Mouse (Mus musculus): ENCODE measurements at regions not wholly inside any gene's neighbourhood (a gene's known extent, or its start where the extent isn't known, plus 50 kb on each side); places are given as distances from the start of the nearest gene placed in this dataset.

DNA sequence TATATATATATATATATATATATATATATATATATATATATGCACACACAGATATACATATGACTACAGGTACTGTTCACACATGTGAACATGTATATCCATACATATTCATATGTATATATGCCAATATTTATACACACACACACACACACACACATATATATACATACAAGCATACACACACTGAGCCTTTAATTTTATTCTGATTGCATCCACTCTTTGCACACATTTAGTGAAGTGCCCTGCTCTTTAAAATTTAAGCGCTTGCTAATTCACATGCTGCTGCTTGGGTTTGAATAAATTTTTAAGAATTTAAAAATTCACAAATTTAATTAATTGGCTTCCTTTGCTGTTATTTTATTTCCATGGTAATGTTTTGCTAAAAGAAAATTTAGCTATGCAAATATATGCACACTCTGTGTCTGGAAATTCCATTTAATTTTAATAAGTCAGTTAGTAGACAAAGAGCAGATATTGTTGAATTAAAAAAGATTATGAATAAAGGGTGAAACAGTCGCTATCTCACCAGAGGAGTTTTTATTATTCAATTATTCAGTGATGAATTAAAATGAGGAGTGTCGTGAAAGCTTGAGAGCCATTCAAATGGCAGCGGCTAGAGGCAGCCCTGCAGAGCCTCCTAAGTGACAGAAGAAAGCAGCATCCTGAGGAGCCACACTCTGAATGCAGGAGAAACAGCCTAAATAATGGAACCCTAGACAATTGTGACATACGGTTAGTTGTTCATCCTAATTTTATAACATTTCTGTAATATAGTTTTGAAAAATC, 348.3 kb upstream of the BB014433 start:
- TF ChIP-seq POLR2A (IDR thresholded peaks at IDR 0.05; ENCODE audit: control insufficient read depth, extremely low read depth, insufficient read depth, low read length, poor library complexity) (no peak), CTCF (IDR thresholded peaks at IDR 0.05; ENCODE audit: borderline replicate concordance, control insufficient read depth, extremely low read depth, insufficient read depth, low read length, poor library complexity) (no peak)
- H3K36me3 ChIP-seq (ENCODE audit: control insufficient read depth, insufficient read depth, low read length) = no peaks in the 10 kb centered on the region
- no peak overlapping the region for H3K27ac ChIP-seq (ENCODE audit: control insufficient read depth, insufficient read depth, low read length)
- H3K27me3 ChIP-seq (ENCODE audit: control insufficient read depth, insufficient read depth, low read length) = no peaks in the 10 kb centered on the region
- no peak overlapping the region for H3K4me3 ChIP-seq (ENCODE audit: control insufficient read depth, insufficient read depth, low read length)
- WGBS = 88% methylated on average over 5 of the region's 5 CpGs
- no peak for DNase-seq
- no peaks in the 10 kb centered on the region for H3K4me1 ChIP-seq (replicated peaks; ENCODE audit: control insufficient read depth, insufficient read depth, low read length)

DNA sequence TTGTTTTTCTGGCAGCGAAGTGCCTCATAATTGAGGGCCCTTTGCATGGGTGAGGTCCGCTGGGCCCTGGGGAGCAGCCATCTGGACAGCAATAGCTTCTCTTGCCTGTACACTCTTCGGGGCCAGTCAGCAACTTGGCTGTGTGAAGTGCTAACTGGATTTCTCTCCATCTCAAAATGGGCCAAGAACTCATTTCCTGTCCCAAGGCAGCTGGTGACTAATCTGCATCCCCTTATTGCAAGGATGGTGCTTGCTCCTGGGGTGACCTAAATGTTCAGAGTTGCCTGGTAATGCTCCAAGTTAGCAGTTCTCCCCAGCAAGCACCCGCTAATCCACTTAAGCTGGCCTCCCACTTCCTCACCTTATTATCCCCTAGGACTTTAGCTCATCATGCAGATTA, 346.2 kb upstream of the BB014433 start:
- TF ChIP-seq POLR2A (IDR thresholded peaks at IDR 0.05; ENCODE audit: control insufficient read depth, extremely low read depth, insufficient read depth, low read length, poor library complexity) = no peak
- no peak for TF ChIP-seq CTCF (IDR thresholded peaks at IDR 0.05; ENCODE audit: borderline replicate concordance, control insufficient read depth, extremely low read depth, insufficient read depth, low read length, poor library complexity)
- no peak overlapping the region for H3K4me3 ChIP-seq (ENCODE audit: control insufficient read depth, insufficient read depth, low read length)
- 57% methylated on average over 4 of the region's 4 CpGs for WGBS

GRCm38 (mm10) chr8:15388791-15389190, 342.9 kb upstream of the BB014433 start:
- Histone ChIP-seq H3K4me1 (replicated peaks; ENCODE audit: control insufficient read depth, insufficient read depth, low read length) (no peaks in the 10 kb centered on the region), H3K4me3 (ENCODE audit: control insufficient read depth, insufficient read depth, low read length) (no peak overlapping the region), H3K27ac (ENCODE audit: control insufficient read depth, insufficient read depth, low read length) (no peak overlapping the region), H3K27me3 (ENCODE audit: control insufficient read depth, insufficient read depth, low read length) (no peaks in the 10 kb centered on the region), H3K36me3 (ENCODE audit: control insufficient read depth, insufficient read depth, low read length) (no peaks in the 10 kb centered on the region)
- TF ChIP-seq POLR2A (IDR thresholded peaks at IDR 0.05; ENCODE audit: control insufficient read depth, extremely low read depth, insufficient read depth, low read length, poor library complexity) = no peak
- no peak for TF ChIP-seq CTCF (IDR thresholded peaks at IDR 0.05; ENCODE audit: borderline replicate concordance, control insufficient read depth, extremely low read depth, insufficient read depth, low read length, poor library complexity)
- DNase-seq = no peak
- WGBS = 92% methylated on average over 5 of the region's 5 CpGs

More for the DNA sequence above, 346.2 kb upstream of the BB014433 start:
- Histone ChIP-seq H3K36me3 (ENCODE audit: control insufficient read depth, insufficient read depth, low read length) (no peaks in the 10 kb centered on the region), H3K27ac (ENCODE audit: control insufficient read depth, insufficient read depth, low read length) (no peak overlapping the region), H3K4me1 (replicated peaks; ENCODE audit: control insufficient read depth, insufficient read depth, low read length) (no peaks in the 10 kb centered on the region), H3K27me3 (ENCODE audit: control insufficient read depth, insufficient read depth, low read length) (no peaks in the 10 kb centered on the region)
- DNase-seq = no peak

DNA sequence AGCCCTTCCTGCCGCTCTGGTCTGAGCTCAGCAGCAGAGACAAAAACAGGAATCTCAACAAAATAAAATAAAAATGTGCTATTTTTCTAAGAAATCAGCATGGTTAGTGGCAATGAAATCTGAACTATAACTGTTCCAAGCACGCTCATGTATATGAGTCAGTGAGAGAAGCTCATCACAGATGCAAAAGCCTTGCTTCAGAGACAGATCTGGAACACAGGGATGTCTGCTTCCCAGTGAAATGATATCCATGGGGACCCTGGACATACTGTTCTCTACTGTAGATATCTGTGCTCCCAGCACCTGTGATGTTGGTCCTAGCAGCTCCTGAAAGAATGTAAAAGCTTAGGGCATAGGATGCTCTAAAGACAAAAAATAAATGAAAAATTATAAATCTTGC, 321.2 kb upstream of the BB014433 start:
- H3K4me3 ChIP-seq (ENCODE audit: control insufficient read depth, insufficient read depth, low read length) = no peak overlapping the region
- DNase-seq = no peak
- H3K36me3 ChIP-seq (ENCODE audit: control insufficient read depth, insufficient read depth, low read length) = no peaks in the 10 kb centered on the region
- H3K27me3 ChIP-seq (ENCODE audit: control insufficient read depth, insufficient read depth, low read length) = no peaks in the 10 kb centered on the region
- no peaks in the 10 kb centered on the region for H3K4me1 ChIP-seq (replicated peaks; ENCODE audit: control insufficient read depth, insufficient read depth, low read length)
- no peak for TF ChIP-seq POLR2A (IDR thresholded peaks at IDR 0.05; ENCODE audit: control insufficient read depth, extremely low read depth, insufficient read depth, low read length, poor library complexity)
- no peak for TF ChIP-seq CTCF (IDR thresholded peaks at IDR 0.05; ENCODE audit: borderline replicate concordance, control insufficient read depth, extremely low read depth, insufficient read depth, low read length, poor library complexity)
- H3K27ac ChIP-seq (ENCODE audit: control insufficient read depth, insufficient read depth, low read length) = no peak overlapping the region
- WGBS = 86% methylated on average over 2 of the region's 2 CpGs

DNA sequence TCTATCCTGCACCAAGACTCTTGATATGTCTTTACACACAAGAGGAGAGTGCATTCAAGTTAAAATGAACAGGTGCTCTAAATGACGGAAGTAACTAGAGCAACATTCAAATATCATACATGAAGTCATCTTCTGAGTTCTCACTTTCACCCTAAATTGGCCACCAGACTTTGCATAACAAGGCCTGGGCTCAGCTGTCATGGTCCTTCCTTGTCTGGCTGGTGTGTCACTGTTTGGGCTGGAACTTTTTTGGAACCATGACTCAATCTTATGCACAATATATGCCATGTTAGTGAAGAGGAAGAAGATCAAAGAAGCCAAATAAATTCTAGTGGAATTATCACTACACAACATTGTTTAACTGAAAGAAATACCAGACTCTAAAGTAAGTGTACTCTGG, 318.7 kb upstream of the BB014433 start:
- H3K4me1 ChIP-seq (replicated peaks; ENCODE audit: control insufficient read depth, insufficient read depth, low read length) = no peaks in the 10 kb centered on the region
- 87% methylated on average over 1 of the region's 1 CpGs for WGBS
- TF ChIP-seq POLR2A (IDR thresholded peaks at IDR 0.05; ENCODE audit: control insufficient read depth, extremely low read depth, insufficient read depth, low read length, poor library complexity) (no peak), CTCF (IDR thresholded peaks at IDR 0.05; ENCODE audit: borderline replicate concordance, control insufficient read depth, extremely low read depth, insufficient read depth, low read length, poor library complexity) (no peak)
- DNase-seq = no peak
- no peaks in the 10 kb centered on the region for H3K36me3 ChIP-seq (ENCODE audit: control insufficient read depth, insufficient read depth, low read length)
- H3K27ac ChIP-seq (ENCODE audit: control insufficient read depth, insufficient read depth, low read length) = no peak overlapping the region
- H3K4me3 ChIP-seq (ENCODE audit: control insufficient read depth, insufficient read depth, low read length) = no peak overlapping the region
- no peaks in the 10 kb centered on the region for H3K27me3 ChIP-seq (ENCODE audit: control insufficient read depth, insufficient read depth, low read length)

DNA sequence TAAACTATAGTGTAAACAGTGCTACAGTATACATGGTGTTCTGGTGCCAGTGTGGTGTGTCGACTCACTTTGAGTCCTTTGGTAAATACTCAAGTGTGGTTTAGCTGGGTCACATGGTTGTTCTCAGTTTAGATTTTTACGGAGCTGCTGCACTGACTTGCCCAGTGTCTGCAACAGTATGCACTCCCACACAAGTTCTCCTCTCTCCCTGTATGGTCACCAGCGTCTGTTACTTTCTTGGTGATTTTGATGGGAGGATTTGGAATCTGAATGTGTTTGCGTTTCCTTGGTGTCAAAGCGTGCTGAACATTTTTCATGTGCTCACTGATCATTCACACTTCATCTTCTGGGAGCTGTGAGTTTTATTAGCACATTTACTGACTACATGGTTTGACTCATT, 298.3 kb upstream of the BB014433 start:
- 92% methylated on average over 5 of the region's 5 CpGs for WGBS
- no peak overlapping the region for H3K27ac ChIP-seq (ENCODE audit: control insufficient read depth, insufficient read depth, low read length)
- H3K4me1 ChIP-seq (replicated peaks; ENCODE audit: control insufficient read depth, insufficient read depth, low read length) = no peaks in the 10 kb centered on the region
- H3K4me3 ChIP-seq (ENCODE audit: control insufficient read depth, insufficient read depth, low read length) = no peak overlapping the region
- no peak for DNase-seq
- no peaks in the 10 kb centered on the region for H3K27me3 ChIP-seq (ENCODE audit: control insufficient read depth, insufficient read depth, low read length)
- no peak for TF ChIP-seq POLR2A (IDR thresholded peaks at IDR 0.05; ENCODE audit: control insufficient read depth, extremely low read depth, insufficient read depth, low read length, poor library complexity)
- no peak for TF ChIP-seq CTCF (IDR thresholded peaks at IDR 0.05; ENCODE audit: borderline replicate concordance, control insufficient read depth, extremely low read depth, insufficient read depth, low read length, poor library complexity)
- no peaks in the 10 kb centered on the region for H3K36me3 ChIP-seq (ENCODE audit: control insufficient read depth, insufficient read depth, low read length)

Data from thymus, adult 2 months (tissue).